Mouse (Mus musculus): Measurements from ENCODE around the gene Thap8.

GRCm38 (mm10) chr7:30300914-30301313 is 21.0 kb downstream of the Thap8 start:
- TF ChIP-seq POLR2A (IDR thresholded peaks at IDR 0.05; ENCODE audit: extremely low read depth, insufficient read depth, low read length): no peak
- peak; percentile 71 for TF ChIP-seq CTCF (IDR thresholded peaks at IDR 0.05; ENCODE audit: low read depth, low read length)
